In the genomic region with DNA sequence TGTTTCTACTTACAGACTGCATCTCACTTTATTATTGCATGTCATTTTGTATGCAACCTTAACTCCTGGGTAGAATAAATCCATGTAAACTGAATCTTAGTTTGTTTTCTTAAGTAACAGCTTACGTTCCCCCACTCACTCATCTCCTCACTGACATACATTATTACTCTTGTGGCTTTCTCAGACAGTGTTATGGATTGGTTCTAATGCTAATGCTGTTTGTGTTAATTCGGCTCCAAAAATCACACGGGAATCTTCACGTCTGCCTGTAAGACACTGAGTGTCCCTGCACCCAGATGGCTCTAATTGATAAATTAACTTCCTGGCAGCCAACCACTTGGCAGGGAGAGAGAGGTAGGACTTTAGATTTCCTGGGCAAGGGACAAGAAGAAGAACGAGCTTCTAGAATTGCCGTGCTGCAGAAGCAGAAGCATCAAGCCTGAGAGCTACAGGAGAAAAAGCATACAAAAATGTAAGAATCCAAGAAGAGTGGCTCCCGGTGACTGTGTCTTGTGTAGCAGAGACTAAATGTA, we compare ENCODE assay signal across 10 mouse cellular contexts.
A peak's percentile ranks its signal among the peaks of the same experiment; 100 is the strongest.
DNase-seq lines count a peak whose midpoint lies in the region; ATAC-seq and TF ChIP-seq lines count a peak whose summit lies in the region.
"Had no signal": no experiment of that assay in that cellular context is flagged by ENCODE, and none has a peak within 500 bp of the region (broad histone marks: within the 10 kb centered on the region; RNA-seq: fewer than 3 reads in every experiment).

No protein-coding gene starts in this region.

- no peak for TF ChIP-seq CTCF in lung, adult 2 months (IDR thresholded peaks at IDR 0.05; ENCODE audit: insufficient read depth, low read length)

- no peak for TF ChIP-seq POLR2A in lung, adult 2 months (IDR thresholded peaks at IDR 0.05; ENCODE audit: borderline replicate concordance, extremely low read depth, low read depth, low read length)

- H3K9me3 ChIP-seq in hindbrain, embryonic 16.5 days (ENCODE audit: control insufficient read depth, low read length): no peaks in the 10 kb centered on the region
- H3K9me3 ChIP-seq in hindbrain, embryonic 13.5 days: no peaks in the 10 kb centered on the region
- H3K9me3 ChIP-seq in neural tube, embryonic 15.5 days (replicated peaks): no peaks in the 10 kb centered on the region
- H3K9me3 ChIP-seq: heart, embryonic 12.5 days; hindbrain, embryonic 12.5 days had no signal

- no peak overlapping the region for H3K4me2 ChIP-seq in hindbrain, embryonic 16.5 days (ENCODE audit: low read length)
- H3K4me2 ChIP-seq in hindbrain, embryonic 13.5 days: no peak overlapping the region
- H3K4me2 ChIP-seq in neural tube, embryonic 15.5 days: no peak overlapping the region
- H3K4me2 ChIP-seq: heart, embryonic 12.5 days; hindbrain, embryonic 12.5 days had no signal

- ATAC-seq in hindbrain, embryonic 16.5 days: peak; percentile 48
- ATAC-seq in hindbrain, embryonic 13.5 days (ENCODE audit: low FRiP score): no peak
- ATAC-seq in neural tube, embryonic 15.5 days (ENCODE audit: low FRiP score): no peak

- DNase-seq in lung, postnatal 14 days: peak; percentile 13
- DNase-seq in lung, adult 2 months: no peak
- DNase-seq in cerebellum, adult 11-12 months: peak; percentile 21
- DNase-seq in cerebellum, postnatal 14 days: peak; percentile 84 to 86
- DNase-seq: embryo, embryonic 11 days had no signal

- H3K4me1 ChIP-seq in hindbrain, embryonic 16.5 days (ENCODE audit: control insufficient read depth, insufficient read depth, low read depth, low read length): no peaks in the 10 kb centered on the region
- peaks cover 5% of the 10 kb centered on the region for H3K4me1 ChIP-seq in hindbrain, embryonic 13.5 days (replicated peaks)
- H3K4me1 ChIP-seq in lung, adult 2 months (ENCODE audit: control insufficient read depth, insufficient read depth, low read length): peaks cover 4% of the 10 kb centered on the region; the same call in 1 of the 2 replicates
- H3K4me1 ChIP-seq in neural tube, embryonic 15.5 days: 0 out of 2 replicates have a peak, but pooled peaks cover 4% of the 10 kb centered on the region
- H3K4me1 ChIP-seq: heart, embryonic 12.5 days; hindbrain, embryonic 12.5 days had no signal

- no peaks in the 10 kb centered on the region for H3K27me3 ChIP-seq in hindbrain, embryonic 16.5 days (replicated peaks; ENCODE audit: control insufficient read depth, insufficient read depth, low read length)
- no peaks in the 10 kb centered on the region for H3K27me3 ChIP-seq in hindbrain, embryonic 13.5 days
- H3K27me3 ChIP-seq in neural tube, embryonic 15.5 days (replicated peaks): no peaks in the 10 kb centered on the region
- H3K27me3 ChIP-seq: heart, embryonic 12.5 days; hindbrain, embryonic 12.5 days had no signal

- no peak overlapping the region for H3K27ac ChIP-seq in hindbrain, embryonic 16.5 days (ENCODE audit: low read depth, low read length)
- H3K27ac ChIP-seq in hindbrain, embryonic 13.5 days: no peak overlapping the region
- H3K27ac ChIP-seq in neural tube, embryonic 15.5 days (replicated peaks): no peak overlapping the region
- H3K27ac ChIP-seq: hindbrain, embryonic 12.5 days had no signal

- no peak overlapping the region for H3K4me3 ChIP-seq in hindbrain, embryonic 16.5 days (ENCODE audit: low read length)
- no peak overlapping the region for H3K4me3 ChIP-seq in hindbrain, embryonic 13.5 days
- H3K4me3 ChIP-seq in lung, adult 2 months (replicated peaks; ENCODE audit: extremely low read depth, low read depth, low read length): no peak overlapping the region
- H3K4me3 ChIP-seq in neural tube, embryonic 15.5 days (replicated peaks): no peak overlapping the region
- H3K4me3 ChIP-seq: heart, embryonic 12.5 days; hindbrain, embryonic 12.5 days had no signal

- no peaks in the 10 kb centered on the region for H3K36me3 ChIP-seq in hindbrain, embryonic 16.5 days (ENCODE audit: control insufficient read depth, insufficient read depth, low read length)
- no peaks in the 10 kb centered on the region for H3K36me3 ChIP-seq in hindbrain, embryonic 13.5 days
- H3K36me3 ChIP-seq in neural tube, embryonic 15.5 days: no peaks in the 10 kb centered on the region
- H3K36me3 ChIP-seq: heart, embryonic 12.5 days; hindbrain, embryonic 12.5 days had no signal

- WGBS in hindbrain, embryonic 16.5 days: 30% methylated on average over 7 of the region's 7 CpGs
- WGBS in hindbrain, embryonic 13.5 days: 39% methylated on average over 7 of the region's 7 CpGs
- 31% methylated on average over 7 of the region's 7 CpGs for WGBS in lung, adult 2 months
- 40% methylated on average over 7 of the region's 7 CpGs for WGBS in neural tube, embryonic 15.5 days

- no peak overlapping the region for H3K9ac ChIP-seq in hindbrain, embryonic 16.5 days (ENCODE audit: low read depth, low read length)
- no peak overlapping the region for H3K9ac ChIP-seq in hindbrain, embryonic 13.5 days
- H3K9ac ChIP-seq in neural tube, embryonic 15.5 days (replicated peaks): no peak overlapping the region
- H3K9ac ChIP-seq: heart, embryonic 12.5 days; hindbrain, embryonic 12.5 days had no signal
